ENCODE assay signal across 7 mouse cellular contexts in genomic region chr2:93956331-93956801, GRCm38 (mm10). TPM values are rescaled to one million over a fixed set of nuclear protein-coding genes. Genes with fewer than 3 reads are reported as not detected.
DNase-seq lines count a peak whose midpoint lies in the region; ATAC-seq and TF ChIP-seq lines count a peak whose summit lies in the region.

No protein-coding gene starts in this region.

- peak overlapping the region; percentile 66 for H3K4me3 ChIP-seq in intestine, embryonic 15.5 days (replicated peaks)
- peak overlapping the region; percentile 46 for H3K4me3 ChIP-seq in limb, embryonic 11.5 days (ENCODE audit: low read depth, low read length)
- peak overlapping the region; percentile 62 for H3K4me3 ChIP-seq in midbrain, embryonic 11.5 days (ENCODE audit: low read depth, low read length)
- H3K4me3 ChIP-seq in small intestine, adult 2 months (ENCODE audit: low read depth, low read length): peak overlapping the region; percentile 63

- H3K27ac ChIP-seq in intestine, embryonic 15.5 days: peak overlapping the region; percentile 76
- no peak overlapping the region for H3K27ac ChIP-seq in limb, embryonic 11.5 days (replicated peaks; ENCODE audit: low read depth, low read length)
- no peak overlapping the region for H3K27ac ChIP-seq in midbrain, embryonic 11.5 days (ENCODE audit: low read depth, low read length)
- H3K27ac ChIP-seq in small intestine, adult 2 months (ENCODE audit: insufficient read depth, low read depth, low read length): peak overlapping the region; percentile 42

- H3K36me3 ChIP-seq in intestine, embryonic 15.5 days: no peaks in the 10 kb centered on the region
- H3K36me3 ChIP-seq in limb, embryonic 11.5 days (ENCODE audit: control insufficient read depth, insufficient read depth, low read length): no peaks in the 10 kb centered on the region
- no peaks in the 10 kb centered on the region for H3K36me3 ChIP-seq in midbrain, embryonic 11.5 days (ENCODE audit: control insufficient read depth, insufficient read depth, low read length)
- H3K36me3 ChIP-seq in small intestine, adult 2 months (ENCODE audit: control insufficient read depth, insufficient read depth, low read length): no peaks in the 10 kb centered on the region

- peak overlapping the region; percentile 92 for H3K4me2 ChIP-seq in intestine, embryonic 15.5 days (replicated peaks)
- peak overlapping the region; percentile 97 for H3K4me2 ChIP-seq in limb, embryonic 11.5 days (ENCODE audit: low read depth, severe bottlenecking)
- H3K4me2 ChIP-seq in midbrain, embryonic 11.5 days: peak overlapping the region; percentile 71

- peaks cover 22% of the 10 kb centered on the region for H3K4me1 ChIP-seq in intestine, embryonic 15.5 days (replicated peaks)
- H3K4me1 ChIP-seq in limb, embryonic 11.5 days (ENCODE audit: control insufficient read depth, insufficient read depth, low read length): peaks cover 14% of the 10 kb centered on the region
- H3K4me1 ChIP-seq in midbrain, embryonic 11.5 days (ENCODE audit: control insufficient read depth, insufficient read depth, low read length): peaks cover 14% of the 10 kb centered on the region
- H3K4me1 ChIP-seq in small intestine, adult 2 months (ENCODE audit: control insufficient read depth, insufficient read depth, insufficient read length, low read length): peaks cover 5% of the 10 kb centered on the region; the same call in 1 of the 2 replicates

- H3K27me3 ChIP-seq in intestine, embryonic 15.5 days (replicated peaks): peaks cover 34% of the 10 kb centered on the region
- H3K27me3 ChIP-seq in limb, embryonic 11.5 days (ENCODE audit: control insufficient read depth, insufficient read depth, low read length): peaks cover 51% of the 10 kb centered on the region
- peaks cover 39% of the 10 kb centered on the region for H3K27me3 ChIP-seq in midbrain, embryonic 11.5 days (ENCODE audit: control insufficient read depth, insufficient read depth, low read length)
- H3K27me3 ChIP-seq in small intestine, adult 2 months (ENCODE audit: control insufficient read depth, insufficient read depth, low read length): peaks cover 22% of the 10 kb centered on the region

- no peaks in the 10 kb centered on the region for H3K9me3 ChIP-seq in intestine, embryonic 15.5 days
- H3K9me3 ChIP-seq in limb, embryonic 11.5 days (ENCODE audit: control insufficient read depth, low read length): no peaks in the 10 kb centered on the region; the same call in 1 of the 2 replicates
- H3K9me3 ChIP-seq in midbrain, embryonic 11.5 days (ENCODE audit: control insufficient read depth, low read length): no peaks in the 10 kb centered on the region

- under 1% methylated on average over 44 of the region's 44 CpGs for WGBS in intestine, embryonic 15.5 days
- under 1% methylated on average over 40 of the region's 44 CpGs for WGBS in limb, embryonic 11.5 days
- WGBS in midbrain, embryonic 11.5 days: under 1% methylated on average over 44 of the region's 44 CpGs
- WGBS in small intestine, adult 2 months: 2% methylated on average over 42 of the region's 44 CpGs

- H3K9ac ChIP-seq in intestine, embryonic 15.5 days: peak overlapping the region; percentile 67
- H3K9ac ChIP-seq in limb, embryonic 11.5 days (ENCODE audit: low read length): peak overlapping the region; percentile 66
- peak overlapping the region; percentile 69 for H3K9ac ChIP-seq in midbrain, embryonic 11.5 days (ENCODE audit: low read length)

- peak; percentile 62 for ATAC-seq in intestine, embryonic 15.5 days
- ATAC-seq in limb, embryonic 11.5 days (ENCODE audit: insufficient number of reproducible peaks, low FRiP score, low TSS enrichment, low read depth): peak; percentile 42; the same call in 1 of the 2 replicates
- peak; percentile 69 for ATAC-seq in midbrain, embryonic 11.5 days (ENCODE audit: low FRiP score)

- TF ChIP-seq CTCF in small intestine, adult 2 months (IDR thresholded peaks at IDR 0.05; ENCODE audit: extremely low read depth, insufficient read length, insufficient replicate concordance, low read depth, low read length): no peak

- no peak for TF ChIP-seq POLR2A in small intestine, adult 2 months (IDR thresholded peaks at IDR 0.05; ENCODE audit: low read depth, low read length)

- peak; percentile 86 for DNase-seq in brain, adult 2 months (ENCODE audit: low read depth, low spot score)
- peak; percentile 76 for DNase-seq in embryo, embryonic 11 days
- DNase-seq in heart, adult 11 months: peak; percentile 97
- DNase-seq in limb, embryonic 11.5 days (ENCODE audit: low spot score): peak; percentile 77
- peak; percentile 97 for DNase-seq in midbrain, embryonic 11.5 days (ENCODE audit: low spot score, missing footprints)

RNA-seq across cellular contexts. Expression of gene Gm13889, which starts 0.6 kb away (rescaled TPM):
- polyA plus RNA-seq in intestine, embryonic 15.5 days (2015; fragmentation: Nextera tagmentation; extraction: Ambion mirVana): 14.4 and 16.4 TPM in 2 replicates
- polyA plus RNA-seq in limb, embryonic 11.5 days (2014; fragmentation: Nextera tagmentation; extraction: Ambion mirVana): 0.67 and 1.1 TPM in 2 replicates
- 1.7 and 1.9 TPM in 2 replicates for polyA plus RNA-seq in midbrain, embryonic 11.5 days (2014; fragmentation: Nextera tagmentation; extraction: Ambion mirVana)
- polyA plus RNA-seq in small intestine, adult 2 months (2012; rRNA removed): 49.5 and 51.3 TPM in 2 replicates

RNA-seq across cellular contexts. Expression of gene Gm27027, which starts 39.8 kb away (rescaled TPM):
- not detected in 2 replicates for polyA plus RNA-seq in intestine, embryonic 15.5 days (2015; fragmentation: Nextera tagmentation; extraction: Ambion mirVana)
- polyA plus RNA-seq in limb, embryonic 11.5 days (2014; fragmentation: Nextera tagmentation; extraction: Ambion mirVana): not detected in 2 replicates
- polyA plus RNA-seq in midbrain, embryonic 11.5 days (2014; fragmentation: Nextera tagmentation; extraction: Ambion mirVana): not detected in 2 replicates
- polyA plus RNA-seq in small intestine, adult 2 months (2012; rRNA removed): 0.42 and 1.2 TPM in 2 replicates

RNA-seq across cellular contexts. Expression of gene Alkbh3, which starts 54.2 kb away (rescaled TPM):
- 63.6 and 72.2 TPM in 2 replicates for polyA plus RNA-seq in intestine, embryonic 15.5 days (2015; fragmentation: Nextera tagmentation; extraction: Ambion mirVana)
- polyA plus RNA-seq in limb, embryonic 11.5 days (2014; fragmentation: Nextera tagmentation; extraction: Ambion mirVana): 58.2 and 63.1 TPM in 2 replicates
- 50.8 and 51.3 TPM in 2 replicates for polyA plus RNA-seq in midbrain, embryonic 11.5 days (2014; fragmentation: Nextera tagmentation; extraction: Ambion mirVana)
- polyA plus RNA-seq in small intestine, adult 2 months (2012; rRNA removed): 19.7 and 28.2 TPM in 2 replicates

Comparison
In these comparisons a context has a peak if more than half of its experiments do, and no peak if none do; other contexts are left out.
1. H3K27ac ChIP-seq: peak in intestine, embryonic 15.5 days (single experiment) and small intestine, adult 2 months (single experiment); none in limb, embryonic 11.5 days (single experiment) and midbrain, embryonic 11.5 days (single experiment).
2. Peak in every context shown above with its lines, with median percentiles within 50 percentile points of each other: DNase-seq, ATAC-seq, H3K4me2 ChIP-seq, H3K4me3 ChIP-seq and H3K9ac ChIP-seq.